Mouse (Mus musculus) kidney, adult 2 months (tissue): ENCODE measurements at regions not wholly inside any gene's neighbourhood (a gene's known extent, or its start where the extent isn't known, plus 50 kb on each side); places are given as distances from the start of the nearest gene placed in this dataset.

ENCODE experiments used
- CTCF ChIP-seq: fragments of 200-500 bp; conservative IDR thresholded peaks from 2 replicates; pipeline ENCODE4 v1.5.1; 2011; ENCODE audit warnings: low read depth, mild to moderate bottlenecking, control low read depth, low read length, moderate library complexity, mixed read lengths; ENCODE audit not compliant: insufficient read depth, insufficient read length
- POLR2A ChIP-seq: fragments of 200-500 bp; IDR thresholded peaks from one replicate; pipeline ENCODE4 v1.6.1; 2011; ENCODE audit warnings: low read depth, low read length, control low read depth

DNA sequence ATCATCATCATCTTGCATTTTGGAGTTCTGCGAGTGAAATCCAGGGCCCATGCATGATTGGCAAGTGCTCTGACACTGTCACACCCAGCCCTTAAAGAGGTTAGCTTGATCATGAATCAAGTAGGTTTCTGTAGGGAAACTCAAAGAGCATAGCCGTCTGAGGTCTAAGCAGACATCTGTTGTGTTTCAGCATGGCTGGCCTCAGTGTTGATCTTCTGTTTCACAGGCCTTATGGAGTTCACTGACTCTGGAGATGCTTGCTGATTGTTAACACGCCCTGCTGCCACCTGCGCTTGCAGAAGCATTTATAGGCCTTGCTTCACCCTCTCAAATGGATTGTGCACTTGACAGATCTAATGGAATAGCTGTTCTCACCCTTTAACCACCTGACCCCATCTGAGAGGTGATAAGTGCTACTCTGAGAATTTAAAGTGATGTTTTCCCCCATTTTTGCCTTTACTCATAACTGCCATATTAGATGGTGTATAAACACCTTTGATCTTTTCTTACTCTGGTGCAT lies 406.2 kb downstream of the Bckdhb start:
- TF ChIP-seq POLR2A (no peak), CTCF (no peak)
